Mouse (Mus musculus): ENCODE measurements around the gene Farp1.

The Farp1 gene

GRCm38 (mm10) chr14:121318382-121318781 is 283.4 kb downstream of the Farp1 start:
- DNase-seq = no peak

GRCm38 (mm10) chr14:121322150-121322549 is 287.1 kb downstream of the Farp1 start:
- no peak for DNase-seq

- DNase-seq = no peak
Observed at GRCm38 (mm10) chr14:121322641-121323040, 287.6 kb downstream of the Farp1 start.

GRCm38 (mm10) chr14:121324521-121325330 is 289.7 kb downstream of the Farp1 start:
- DNase-seq = no peak

- DNase-seq = no peak
Observed at GRCm38 (mm10) chr14:121326432-121326831, 291.4 kb downstream of the Farp1 start.

GRCm38 (mm10) chr14:121328878-121329277 is 293.9 kb downstream of the Farp1 start:
- DNase-seq = no peak

- DNase-seq = no peak
Observed at GRCm38 (mm10) chr14:121329401-121330089, 294.5 kb downstream of the Farp1 start.

GRCm38 (mm10) chr14:121330090-121330408 is 295.0 kb downstream of the Farp1 start:
- no peak for DNase-seq

Data from liver (tissue).